Mouse (Mus musculus): ENCODE data around the gene BC030499.
"Not testable (repeated sequence)": the region's sequence is repeated elsewhere in the genome, so short reads cannot be mapped to it uniquely, and the experiment has no call there.

BC030499 gene

DNA sequence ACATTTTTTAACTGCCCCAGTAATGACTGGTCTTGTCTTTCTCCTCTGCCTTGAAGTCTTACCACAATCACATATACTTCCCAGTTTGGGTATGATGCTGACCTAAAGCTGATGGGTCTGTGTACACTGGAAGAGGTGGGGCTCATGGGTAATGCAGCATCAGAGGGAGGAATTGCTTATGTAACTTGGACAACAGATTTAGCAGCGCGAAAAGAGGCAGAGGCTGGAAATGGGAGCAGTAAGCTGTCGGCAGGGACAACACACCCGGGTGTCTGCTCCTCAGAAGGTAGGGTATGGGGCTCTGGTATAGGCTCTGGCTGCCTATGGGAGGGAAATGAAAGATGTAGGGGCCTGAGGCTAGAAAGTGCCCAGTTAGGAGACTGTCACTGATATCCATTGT lies at the start of gene BC030499:
Gene BC030499 (plus strand): TSS at position 188 of the 400 bp plus-strand sequence.
- DNase-seq: no peak

DNA sequence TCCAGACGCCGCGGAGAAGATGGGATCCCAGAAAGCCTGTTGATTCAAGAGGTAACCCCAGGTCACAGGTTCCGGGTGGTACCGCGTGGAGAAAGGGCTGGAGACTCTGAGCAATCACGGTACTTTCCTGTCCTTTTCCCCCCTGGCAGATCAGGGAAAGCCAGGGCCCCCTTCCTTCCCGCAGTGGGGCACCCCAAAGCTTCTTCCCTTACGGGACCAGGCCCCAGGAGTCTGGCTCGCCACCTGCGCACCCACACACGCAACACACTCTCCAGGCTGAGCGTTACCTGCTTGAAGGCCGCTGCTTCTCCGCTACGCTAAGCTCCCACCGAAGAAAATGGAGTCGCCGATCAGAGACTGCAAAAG lies 45.4 kb upstream of the BC030499 start:
- DNase-seq: no peak

DNA sequence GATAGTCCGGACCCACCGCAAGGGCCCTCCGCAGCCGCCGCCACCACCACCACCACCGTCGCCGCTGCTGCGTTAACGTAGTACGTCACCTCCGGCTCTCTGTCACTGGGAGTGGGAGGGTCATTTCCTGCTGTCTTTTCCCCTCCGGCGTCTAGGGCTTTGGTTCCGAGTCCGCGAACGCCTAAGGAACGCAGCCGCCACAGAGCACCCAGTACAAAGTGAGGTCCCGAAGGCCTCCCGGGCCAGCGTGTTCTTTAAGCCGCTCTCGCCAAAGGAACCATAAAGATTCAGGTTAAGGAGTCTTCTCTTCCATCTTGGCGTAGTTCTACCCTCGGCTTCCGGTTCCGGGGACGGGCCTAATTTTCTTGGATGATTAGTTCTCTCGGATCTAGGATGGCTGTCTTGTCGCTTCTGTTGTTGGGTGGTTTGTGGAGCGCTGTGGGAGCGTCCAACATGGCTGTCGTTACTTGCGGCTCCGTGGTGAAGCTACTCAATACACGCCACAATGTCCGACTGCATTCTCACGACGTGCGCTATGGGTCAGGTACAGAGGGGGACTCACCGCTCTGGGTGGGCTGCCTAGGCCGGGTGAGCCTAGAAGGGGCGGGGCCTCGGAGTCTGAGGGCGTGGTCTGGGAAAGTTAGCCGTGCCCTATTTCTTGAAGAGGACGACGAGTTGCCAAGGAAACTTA lies 44.9 kb upstream of the BC030499 start, which contains the start of the genes Sdf2 and Supt6:
Gene Sdf2 (plus strand): TSS at position 120 of the 691 bp plus-strand sequence.
Gene Supt6 (minus strand): TSS at position 361 of the 691 bp plus-strand sequence.
- DNase-seq: peak; percentile 99

DNA sequence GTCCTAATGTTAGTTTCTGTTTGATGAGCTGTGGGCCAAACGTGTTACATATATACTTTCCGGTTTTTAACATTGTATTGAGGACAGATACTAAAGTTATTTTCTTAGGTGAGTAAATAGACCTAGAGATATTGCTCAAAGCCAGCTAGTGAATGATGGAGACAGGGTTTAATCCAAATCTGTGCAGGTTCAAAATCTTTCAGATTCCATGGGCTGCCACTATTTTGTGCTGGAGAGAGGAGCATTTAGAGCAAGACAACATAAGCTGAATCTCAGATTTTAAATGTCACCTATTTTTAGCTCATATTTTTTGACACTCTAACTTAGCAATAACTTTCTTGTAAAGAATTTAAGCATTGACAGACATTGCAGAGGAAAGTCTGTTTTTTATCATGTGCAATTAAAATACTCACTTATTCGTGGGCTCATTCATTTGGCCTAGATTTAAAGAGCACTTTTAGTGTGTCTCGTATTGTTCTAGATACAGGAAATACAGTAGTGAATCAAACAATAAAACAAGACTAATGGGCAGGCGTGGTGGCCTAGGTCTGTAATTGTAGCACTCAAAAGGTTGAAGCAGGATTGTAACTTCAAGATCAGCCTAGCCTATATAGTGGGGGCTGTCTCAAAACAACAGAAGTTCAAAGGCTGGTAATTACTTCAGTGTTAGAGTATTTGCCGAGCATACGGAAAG lies 44.2 kb upstream of the BC030499 start:
- DNase-seq: no peak

DNA sequence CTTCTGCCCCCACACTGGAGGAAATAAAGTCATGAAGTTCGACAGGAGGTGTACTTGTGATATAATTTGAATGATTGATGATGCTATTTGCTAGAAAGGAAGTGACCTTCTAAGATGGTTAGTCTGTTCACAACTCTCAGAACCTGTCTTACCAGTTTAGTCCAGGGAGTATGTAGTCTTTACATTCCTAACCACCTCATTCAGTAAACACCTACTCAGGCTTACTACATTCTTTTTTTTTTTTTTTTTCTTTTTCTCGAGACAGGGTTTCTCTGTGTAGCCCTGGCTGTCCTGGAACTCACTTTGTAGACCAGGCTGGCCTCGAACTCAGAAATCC lies 43.7 kb upstream of the BC030499 start:
- no peak for DNase-seq

DNA sequence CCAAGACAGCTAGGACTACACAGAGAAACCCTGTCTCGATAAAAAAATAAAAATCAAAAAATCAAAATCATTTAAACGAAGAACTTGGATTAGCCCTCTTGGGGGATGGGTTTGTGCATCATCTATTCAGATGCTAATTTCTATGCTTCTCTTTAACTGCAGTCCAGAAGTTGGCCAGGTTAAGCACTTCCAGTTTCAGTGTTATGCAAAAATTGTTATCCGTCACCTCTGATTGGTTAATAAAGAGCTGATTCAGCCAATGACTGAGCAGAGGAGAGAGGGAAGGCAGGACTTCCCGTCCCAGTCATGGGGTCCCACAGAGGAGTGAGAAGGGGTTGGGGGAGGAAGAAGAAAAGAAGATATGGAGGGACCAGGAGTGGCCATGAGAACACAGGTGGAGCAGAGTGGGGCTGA lies 42.9 kb upstream of the BC030499 start:
- no peak for DNase-seq

DNA sequence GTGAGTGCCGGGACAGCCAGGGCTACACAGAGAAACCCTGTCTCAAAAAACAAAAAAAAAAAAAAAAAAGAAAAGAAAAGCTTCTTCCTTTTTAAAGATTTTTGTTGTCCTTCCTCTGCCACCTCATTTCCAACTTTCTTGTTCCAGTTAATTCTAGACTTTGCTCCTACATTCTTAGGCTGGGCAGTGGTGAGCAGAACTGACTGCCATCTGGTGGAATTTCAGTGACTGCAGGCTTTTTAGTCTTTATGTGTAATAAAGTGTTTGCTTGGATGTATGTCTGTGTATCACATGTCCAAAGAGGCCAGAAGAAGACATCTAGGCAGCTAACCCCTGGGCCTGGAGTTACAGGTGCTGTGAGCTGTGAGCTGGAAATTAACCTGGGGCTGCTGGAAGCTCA lies 34.0 kb upstream of the BC030499 start:
- no peak for DNase-seq

DNA sequence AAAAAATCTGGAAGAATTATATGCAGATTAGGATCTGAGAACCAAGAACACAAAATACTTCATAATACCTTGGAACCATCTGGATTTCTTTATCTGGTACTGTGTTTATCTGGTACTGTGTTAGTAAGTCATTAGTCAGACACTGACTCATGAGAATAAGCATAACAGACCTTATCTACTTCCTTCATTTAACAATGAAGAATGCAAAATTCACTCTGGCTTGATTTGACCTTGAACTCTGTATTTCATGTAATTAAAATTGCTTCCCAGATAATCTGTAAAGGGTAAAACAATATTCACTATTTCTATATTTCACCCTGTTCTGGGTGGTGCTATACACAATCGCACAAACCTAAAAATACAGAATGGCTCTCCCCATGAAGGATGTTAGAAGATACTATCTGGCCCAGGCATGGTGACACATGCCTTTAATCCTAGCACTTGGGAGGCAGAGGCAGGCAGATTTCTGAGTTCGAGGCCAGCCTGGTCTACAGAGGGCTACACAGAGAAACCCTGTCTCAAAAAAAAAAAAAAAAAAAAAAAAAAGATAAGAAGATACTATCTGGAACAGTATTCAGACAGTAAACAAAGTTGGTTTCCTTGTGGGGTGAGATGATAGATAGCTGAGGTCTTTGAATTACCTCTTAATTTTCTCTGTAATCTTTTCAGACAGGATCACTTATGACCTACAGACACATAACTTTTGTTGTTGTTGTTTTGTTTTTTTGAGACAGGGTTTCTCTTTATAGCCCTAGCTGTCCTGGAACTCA lies 30.0 kb upstream of the BC030499 start:
- no peak for DNase-seq

DNA sequence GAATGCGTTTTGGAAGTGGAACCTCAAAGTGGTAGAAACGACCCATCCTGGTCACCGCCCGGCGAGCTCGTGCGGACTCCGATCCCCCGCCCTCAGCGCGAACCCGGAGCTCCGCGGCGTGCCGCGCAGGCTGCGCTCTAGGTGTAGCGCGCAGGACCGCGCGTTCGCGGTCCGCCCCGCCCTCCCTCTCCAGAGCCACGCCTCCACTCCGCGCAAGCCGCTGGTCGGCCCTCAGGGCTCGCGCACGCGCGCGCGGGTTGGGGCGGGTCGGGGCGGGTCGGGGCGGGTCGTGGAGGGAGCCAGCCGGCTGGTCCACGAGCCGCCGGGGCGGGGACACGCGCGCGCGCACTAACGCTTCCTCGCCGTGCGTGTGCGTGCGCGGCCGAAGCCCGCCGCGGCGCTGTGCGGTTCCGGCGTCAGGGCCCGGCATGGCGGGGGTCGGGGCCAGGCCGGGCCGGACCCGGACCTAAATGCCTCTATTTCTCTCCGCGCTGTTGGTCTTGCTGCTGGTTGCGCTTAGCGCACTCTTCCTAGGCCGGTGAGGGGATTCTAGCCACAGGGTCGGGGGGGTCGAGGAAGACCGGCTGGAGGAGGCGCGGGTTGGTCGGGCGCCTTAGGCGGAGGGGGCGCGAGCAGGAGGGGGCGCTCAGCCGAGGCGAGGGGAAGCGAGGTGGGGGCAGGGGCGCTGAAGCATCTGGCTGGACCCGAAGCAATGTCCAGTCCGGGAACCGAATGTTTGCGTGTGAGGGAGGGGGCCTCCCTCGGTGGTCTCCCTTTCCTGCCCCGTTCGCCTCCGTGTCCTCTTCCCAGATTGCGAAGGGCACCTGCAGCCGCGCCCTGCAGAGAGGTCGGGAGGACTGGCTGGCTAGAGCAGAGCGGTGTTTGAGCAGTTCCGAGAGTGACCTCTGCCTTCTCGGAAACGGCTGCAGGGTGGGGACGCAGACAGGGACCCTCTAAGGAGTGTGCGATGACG lies 29.0 kb upstream of the BC030499 start, which contains the start of gene 2610507B11Rik:
Gene 2610507B11Rik (plus strand): TSS at position 373 of the 973 bp plus-strand sequence.
- peak; percentile 100 for DNase-seq

DNA sequence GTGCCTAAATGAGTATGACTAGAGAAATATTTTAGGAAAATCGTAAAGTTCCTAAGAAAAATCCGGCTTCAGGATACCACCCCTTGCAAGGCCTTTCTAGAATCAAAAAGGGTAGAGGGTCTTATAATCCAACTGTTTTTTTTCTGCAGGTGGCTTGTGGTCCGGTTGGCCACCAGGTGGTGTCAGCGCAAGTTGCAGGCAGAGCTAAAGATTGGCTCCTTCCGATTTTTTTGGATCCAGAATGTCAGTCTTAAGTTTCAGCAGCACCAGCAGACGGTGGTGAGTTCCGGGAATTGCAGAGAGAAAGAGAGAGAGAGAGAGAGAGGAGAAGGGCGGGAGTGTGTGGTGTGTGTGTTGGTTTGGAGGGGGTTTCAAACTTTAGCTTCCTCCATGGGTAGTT lies 28.1 kb upstream of the BC030499 start:
- peak; percentile 91 for DNase-seq

DNA sequence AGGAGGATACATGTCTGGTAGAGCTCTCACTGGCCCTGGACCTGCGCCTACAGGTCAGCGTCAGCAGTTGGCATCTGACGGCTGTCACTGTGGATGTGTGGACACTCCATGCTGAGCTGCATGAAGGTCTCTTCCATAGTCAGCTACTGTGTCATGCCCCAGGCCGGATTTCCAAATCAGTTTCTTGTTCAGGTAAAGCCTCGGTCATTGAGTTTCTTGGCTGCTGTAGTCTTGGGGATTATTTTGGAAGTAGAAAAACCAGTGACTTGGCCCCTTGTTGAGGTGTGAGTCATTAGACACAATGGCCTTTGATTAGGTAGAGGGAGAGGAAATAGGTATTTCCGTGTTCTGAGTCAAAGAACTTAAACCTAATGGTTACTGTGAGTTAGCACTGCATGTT lies 25.1 kb upstream of the BC030499 start:
- DNase-seq: no peak

DNA sequence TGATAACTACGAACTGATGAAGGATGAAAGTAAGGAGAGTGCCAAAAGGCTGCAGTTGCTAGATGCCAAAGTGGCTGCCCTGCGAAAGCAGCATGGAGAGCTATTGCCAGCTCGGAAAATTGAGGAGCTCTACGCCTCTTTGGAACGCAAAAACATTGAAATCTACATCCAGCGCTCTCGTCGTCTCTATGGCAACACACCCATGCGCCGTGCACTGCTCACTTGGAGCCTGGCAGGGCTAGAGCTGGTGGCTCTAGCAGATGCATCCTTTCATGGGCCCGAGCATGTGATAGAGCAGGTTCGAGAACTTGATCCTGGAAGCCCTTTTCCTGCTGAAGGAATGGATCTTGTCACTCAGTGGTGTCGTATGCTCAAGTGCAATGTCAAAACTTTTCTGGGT lies 18.7 kb upstream of the BC030499 start:
- DNase-seq: no peak

DNA sequence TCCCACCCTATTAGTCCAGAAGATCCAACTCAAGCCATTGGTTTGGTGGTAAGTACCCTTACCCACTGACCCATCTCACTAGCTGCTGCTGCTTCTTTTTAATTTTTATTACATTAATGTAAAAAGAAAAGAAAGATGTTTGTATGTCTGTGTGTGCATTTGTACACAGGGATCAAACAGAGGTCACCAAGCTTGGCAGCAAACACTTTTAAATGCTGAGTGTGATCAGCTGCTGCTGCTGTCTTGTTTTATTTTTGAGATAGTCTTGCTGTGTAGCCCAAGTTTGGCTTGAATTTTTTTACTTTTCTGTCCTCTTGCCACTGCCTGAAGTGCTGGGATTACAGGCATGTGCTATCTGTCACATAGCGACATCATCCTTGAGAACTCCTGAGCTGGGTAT lies 15.0 kb upstream of the BC030499 start:
- DNase-seq: no peak

DNA sequence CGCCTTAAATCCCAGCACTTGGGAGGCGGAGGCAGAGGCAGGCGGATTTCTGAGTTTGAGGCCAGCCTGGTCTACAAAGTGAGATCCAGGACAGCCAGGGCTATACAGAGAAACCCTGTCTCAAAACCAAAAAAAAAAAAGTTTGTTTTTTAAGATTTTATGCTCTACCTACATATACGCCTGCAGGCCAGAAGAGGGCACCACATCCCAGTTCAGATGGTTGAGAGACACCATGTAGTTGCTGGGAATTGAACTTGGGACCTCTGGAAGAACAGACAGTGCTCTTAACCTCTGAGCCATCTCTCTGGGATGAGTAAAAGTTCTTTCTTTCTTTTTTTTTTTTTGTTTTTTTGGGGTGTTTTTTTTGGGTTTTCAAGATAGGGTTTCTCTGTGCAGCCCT lies 14.5 kb upstream of the BC030499 start:
- DNase-seq: not testable (repeated sequence)

DNA sequence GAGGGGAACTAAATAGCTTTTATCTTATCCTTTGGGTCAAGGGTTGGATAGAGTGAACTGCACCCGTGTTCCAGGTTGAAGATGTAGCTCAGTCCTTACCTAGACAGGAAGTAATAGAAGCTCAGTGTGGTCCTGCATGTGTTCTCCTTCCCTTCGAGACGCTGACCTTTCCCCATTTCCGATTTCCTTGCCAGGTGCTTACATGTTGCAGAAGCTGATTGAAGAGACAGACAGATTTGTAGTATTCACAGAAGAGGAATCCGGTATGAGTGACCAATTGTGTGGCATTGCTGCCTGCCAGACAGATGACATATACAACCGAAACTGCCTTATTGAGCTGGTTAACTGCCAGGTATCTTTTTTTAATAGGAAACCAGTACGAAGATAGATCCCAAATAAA lies 11.8 kb upstream of the BC030499 start:
- peak; percentile 93 for DNase-seq

DNA sequence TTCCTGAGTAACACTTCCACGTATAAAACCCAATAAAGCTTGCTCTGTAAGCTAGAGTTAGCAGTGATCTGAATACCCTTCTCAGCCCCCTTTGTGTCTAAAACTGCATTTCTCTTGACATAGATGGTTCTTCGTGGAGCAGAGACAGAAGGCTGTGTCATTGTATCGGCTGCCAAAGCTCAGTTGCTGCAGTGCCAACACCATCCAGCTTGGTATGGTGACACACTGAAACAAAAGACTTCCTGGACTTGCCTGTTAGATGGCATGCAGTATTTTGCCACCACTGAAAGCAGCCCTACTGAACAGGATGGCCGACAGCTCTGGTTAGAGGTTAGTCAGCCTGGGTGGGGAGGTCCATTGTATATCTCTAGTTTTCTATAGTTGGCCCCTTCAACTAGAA lies 11.1 kb upstream of the BC030499 start:
- no peak for DNase-seq

DNA sequence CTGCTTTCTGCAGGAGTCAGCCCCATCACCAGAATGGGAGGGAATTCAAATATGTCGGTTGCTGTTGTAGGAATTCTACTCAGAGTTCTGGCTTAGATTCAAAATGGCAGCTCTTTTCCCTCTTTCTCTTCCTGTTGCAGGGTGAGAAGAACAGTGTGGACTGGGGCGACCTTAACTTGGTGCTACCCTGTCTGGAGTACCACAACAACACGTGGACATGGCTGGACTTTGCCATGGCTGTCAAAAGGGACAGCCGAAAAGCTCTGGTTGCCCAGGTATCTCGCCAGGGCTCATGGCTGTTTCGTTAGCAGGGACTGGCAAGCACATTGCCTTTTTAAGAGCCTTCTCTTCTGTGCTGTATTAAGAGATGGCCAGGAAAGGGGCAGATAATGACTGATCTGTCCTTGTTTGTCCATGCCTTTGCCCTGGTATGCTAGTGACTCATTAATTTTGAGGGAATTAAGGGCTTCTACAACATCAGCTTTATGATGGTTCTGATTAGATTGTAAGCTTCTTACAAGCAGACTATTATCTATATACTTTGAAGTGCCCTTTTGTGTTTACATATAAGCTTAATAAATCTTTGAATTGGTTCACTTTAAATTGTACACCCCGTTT lies 1.4 kb upstream of the BC030499 start:
- no peak for DNase-seq

DNA sequence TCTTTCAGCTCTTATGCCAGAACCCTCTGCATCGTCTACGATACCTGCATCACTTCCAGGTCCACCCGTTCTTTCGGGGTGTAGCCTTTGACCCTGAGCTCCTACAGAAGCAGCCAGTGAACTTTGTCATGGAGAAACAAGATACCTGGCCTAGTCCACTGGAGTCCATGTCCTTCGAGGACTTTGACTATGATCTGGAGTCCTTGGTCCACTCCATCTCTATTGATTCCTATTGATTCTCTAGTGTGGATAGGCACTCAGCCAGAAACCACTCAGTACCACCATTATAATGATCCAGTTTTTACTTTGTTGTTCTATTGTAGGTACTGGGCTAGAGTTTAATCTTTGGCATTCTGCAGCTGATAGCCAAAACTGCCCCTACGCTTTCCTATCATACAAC lies 3.9 kb downstream of the BC030499 start:
- no peak for DNase-seq

DNA sequence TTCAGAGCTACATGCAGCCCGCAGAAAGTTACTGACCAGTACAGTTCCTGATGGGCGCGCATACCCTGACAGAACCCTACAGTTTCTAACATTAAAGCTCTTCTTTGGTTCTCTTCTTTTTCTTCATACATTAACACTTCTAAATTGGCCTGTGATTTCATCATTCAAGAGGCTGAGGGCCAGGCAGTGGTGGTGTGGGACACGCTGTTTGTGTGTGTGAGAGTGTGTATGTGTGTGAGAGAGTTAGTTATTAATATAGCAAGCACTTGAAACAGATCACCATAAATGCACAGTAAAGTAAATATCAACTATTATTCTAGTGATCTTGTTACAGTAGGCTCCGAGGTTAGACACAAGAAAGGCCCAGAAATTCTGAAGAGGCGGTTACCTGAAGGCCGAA lies 10.3 kb downstream of the BC030499 start:
- DNase-seq: no peak

DNA sequence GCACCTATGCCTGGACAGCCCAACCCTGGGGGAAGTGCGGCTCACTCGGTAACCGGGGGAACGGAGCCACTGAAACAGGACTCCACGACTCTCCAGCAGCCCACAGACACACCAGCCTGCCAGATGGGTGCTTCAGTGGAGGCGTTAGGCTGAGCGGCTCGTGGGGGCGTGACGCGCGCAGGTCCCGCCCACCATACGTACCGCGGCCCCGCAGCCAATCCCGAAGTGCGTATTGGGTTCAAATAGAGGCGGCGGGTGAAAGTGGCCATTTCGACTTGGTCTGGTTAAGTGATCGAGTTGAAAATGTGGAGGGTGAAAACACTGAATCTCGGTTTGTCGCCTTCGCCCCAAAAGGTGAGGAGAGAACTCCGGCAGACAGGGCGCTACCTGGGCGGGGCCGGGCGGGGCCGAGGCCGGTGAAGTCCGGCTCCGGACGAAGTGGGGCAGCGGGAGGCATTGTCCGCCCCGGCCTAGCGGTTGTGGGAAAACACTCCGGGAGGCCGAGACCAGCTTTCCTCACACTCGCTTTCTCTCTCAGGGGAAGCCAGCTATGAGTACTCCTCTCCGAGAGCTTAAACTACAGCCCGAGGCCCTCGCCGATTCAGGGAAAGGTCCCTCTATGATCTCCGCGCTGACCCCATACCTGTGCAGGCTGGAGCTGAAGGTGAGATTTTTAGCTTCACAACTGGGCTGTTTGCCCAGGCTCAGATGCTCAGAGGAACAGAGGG lies 10.9 kb downstream of the BC030499 start, which contains the start of gene Spag5:
Gene Spag5 (plus strand): TSS at position 173 of the 728 bp plus-strand sequence.
- DNase-seq: peak; percentile 99

DNA sequence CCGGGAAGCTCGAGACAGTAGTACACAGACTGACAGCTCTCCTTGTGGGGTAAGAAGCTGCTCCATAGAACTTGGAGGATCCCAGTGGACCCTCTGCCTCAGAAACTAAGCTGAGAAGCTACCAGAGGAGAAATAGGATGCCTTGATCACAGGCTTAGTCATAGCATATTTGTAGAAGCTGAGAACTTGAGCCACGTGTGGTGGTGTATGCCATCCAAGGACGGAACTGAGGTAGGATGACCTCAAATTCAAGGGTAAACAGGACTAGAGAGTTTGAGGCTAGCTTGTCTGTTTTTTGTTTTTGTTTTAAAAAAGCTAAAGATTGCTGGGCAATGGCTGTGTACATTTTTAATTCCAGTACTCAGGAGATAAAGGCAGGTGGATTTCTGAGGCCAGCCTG lies 14.6 kb downstream of the BC030499 start:
- DNase-seq: no peak

Measured in heart, adult 11 months (tissue).